Mouse (Mus musculus): ENCODE results near the gene Inpp4b. TPM values are rescaled to one million over a fixed set of nuclear protein-coding genes. Genes with fewer than 3 reads are reported as not detected.

Gene Inpp4b
- polyA plus RNA-seq, 1 experiment from 2014 or later, result 5.6 TPM

DNA sequence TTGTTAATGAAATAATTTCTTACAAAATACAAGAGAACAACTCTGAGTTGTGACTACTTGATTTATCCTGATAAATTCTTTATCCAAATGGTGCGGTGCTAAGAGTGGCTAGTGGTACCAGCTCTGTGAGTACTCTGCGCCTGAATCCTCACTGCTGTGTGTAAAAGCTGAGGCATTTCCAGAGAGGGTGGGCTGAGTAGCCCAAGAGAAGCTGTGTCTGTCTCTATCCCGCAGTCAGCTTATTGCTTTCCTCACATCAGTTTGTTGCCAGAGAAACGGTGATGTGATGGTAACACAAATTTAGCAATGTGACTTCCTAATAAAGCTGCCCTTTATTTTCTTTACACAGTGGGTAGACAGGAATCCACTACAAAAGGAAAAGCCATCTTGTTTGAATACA lies 29.5 kb downstream of the Inpp4b start:
- H3K27ac ChIP-seq, result no peak overlapping the region
- no peaks in the 10 kb centered on the region for H3K36me3 ChIP-seq
- H3K4me1 ChIP-seq, result peaks cover 4% of the 10 kb centered on the region; the same call in 1 of the 2 replicates
- H3K9ac ChIP-seq, result no peak overlapping the region
- 45% methylated on average over 4 of the region's 4 CpGs for WGBS
- no peak overlapping the region for H3K4me2 ChIP-seq (replicated peaks)
- peak; percentile 61; the same call in 1 of the 2 replicates for ATAC-seq (ENCODE audit: low FRiP score, low read depth)
- no peaks in the 10 kb centered on the region for H3K9me3 ChIP-seq
- no peaks in the 10 kb centered on the region for H3K27me3 ChIP-seq (replicated peaks)
- no peak overlapping the region for H3K4me3 ChIP-seq

DNA sequence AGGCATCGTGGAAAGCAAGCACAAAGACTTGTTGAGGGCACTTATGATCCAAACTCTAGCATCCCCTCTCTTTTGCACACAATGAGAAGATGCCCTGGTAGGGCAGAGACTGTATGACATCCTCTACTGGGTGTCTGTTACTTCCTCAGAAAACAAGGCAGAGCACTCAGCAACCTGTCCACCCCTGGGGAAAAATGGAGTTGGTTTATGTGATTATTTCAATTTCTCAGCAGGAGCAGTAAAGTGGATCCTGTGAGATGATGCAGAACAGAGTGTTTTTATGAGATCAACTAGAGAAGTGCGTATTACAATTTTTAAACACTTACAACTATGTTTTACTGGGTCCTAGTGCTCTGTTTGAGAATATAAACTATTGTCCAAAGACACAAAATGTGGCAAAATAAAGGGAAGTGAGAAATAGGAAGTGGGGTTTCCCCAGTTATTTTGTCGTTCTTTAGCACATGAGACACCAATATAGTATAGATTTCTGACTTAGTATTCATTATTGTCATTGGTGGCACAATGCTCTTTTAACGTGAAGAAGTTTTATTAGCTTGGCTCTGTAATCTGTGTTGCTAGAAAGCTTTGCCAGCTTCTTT lies 32.6 kb downstream of the Inpp4b start:
- 81% methylated on average over 4 of the region's 4 CpGs for WGBS
- Histone ChIP-seq H3K27ac (no peak overlapping the region), H3K9me3 (no peaks in the 10 kb centered on the region), H3K4me2 (replicated peaks) (no peak overlapping the region), H3K4me1 (peaks cover 4% of the 10 kb centered on the region; the same call in 1 of the 2 replicates), H3K36me3 (no peaks in the 10 kb centered on the region), H3K27me3 (replicated peaks) (no peaks in the 10 kb centered on the region), H3K4me3 (no peak overlapping the region), H3K9ac (no peak overlapping the region)
- no peak for ATAC-seq (ENCODE audit: low FRiP score, low read depth)

DNA sequence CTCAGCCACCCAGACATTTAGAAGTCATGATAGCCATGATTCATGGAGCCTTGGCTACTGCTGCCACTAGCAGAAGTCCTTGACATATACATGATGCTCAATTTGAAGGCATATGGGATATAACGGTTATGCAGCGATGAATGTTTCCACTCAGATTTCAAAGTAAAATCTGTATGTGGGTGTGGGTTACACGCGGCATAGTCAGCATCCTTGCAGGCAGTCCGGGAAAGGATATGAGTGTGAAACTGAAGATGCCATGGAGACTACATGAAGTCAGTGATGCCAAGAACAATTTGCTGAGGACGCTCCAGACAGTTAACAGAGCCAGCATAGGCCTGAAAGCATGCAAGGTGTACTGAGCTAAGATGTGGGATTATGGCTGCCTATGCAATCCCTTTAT lies 46.6 kb downstream of the Inpp4b start:
- Histone ChIP-seq H3K9ac (no peak overlapping the region), H3K4me1 (no peaks in the 10 kb centered on the region), H3K4me2 (replicated peaks) (no peak overlapping the region), H3K9me3 (no peaks in the 10 kb centered on the region), H3K4me3 (no peak overlapping the region), H3K27ac (no peak overlapping the region), H3K36me3 (no peaks in the 10 kb centered on the region), H3K27me3 (replicated peaks) (no peaks in the 10 kb centered on the region)
- 92% methylated on average over 6 of the region's 6 CpGs for WGBS
- no peak for ATAC-seq (ENCODE audit: low FRiP score, low read depth)

DNA sequence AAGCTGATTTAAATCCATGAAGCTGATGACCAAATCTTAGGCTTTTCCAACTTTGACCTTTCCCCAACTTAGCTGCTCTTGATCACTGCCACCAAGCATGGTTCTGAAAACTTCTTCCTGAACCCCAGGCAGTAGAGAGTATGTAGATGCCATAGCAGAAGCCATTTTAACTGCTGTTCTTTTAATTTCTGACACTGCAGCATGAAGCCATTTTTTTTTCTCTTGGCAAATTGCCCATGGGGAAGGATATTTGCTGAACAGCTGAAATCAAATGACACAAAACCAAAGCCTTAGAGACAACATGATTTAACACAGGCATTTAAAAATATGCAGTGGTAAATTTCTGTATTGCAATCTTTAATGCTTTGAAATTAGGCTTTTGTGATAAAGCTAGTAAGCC lies 56.7 kb downstream of the Inpp4b start:
- H3K4me3 ChIP-seq, result no peak overlapping the region
- no peak overlapping the region for H3K27ac ChIP-seq
- no peaks in the 10 kb centered on the region for H3K27me3 ChIP-seq (replicated peaks)
- H3K36me3 ChIP-seq, result no peaks in the 10 kb centered on the region
- H3K4me1 ChIP-seq, result no peaks in the 10 kb centered on the region
- no peak overlapping the region for H3K9ac ChIP-seq
- ATAC-seq (ENCODE audit: low FRiP score, low read depth), result no peak
- no peak overlapping the region for H3K4me2 ChIP-seq (replicated peaks)
- no peaks in the 10 kb centered on the region for H3K9me3 ChIP-seq

DNA sequence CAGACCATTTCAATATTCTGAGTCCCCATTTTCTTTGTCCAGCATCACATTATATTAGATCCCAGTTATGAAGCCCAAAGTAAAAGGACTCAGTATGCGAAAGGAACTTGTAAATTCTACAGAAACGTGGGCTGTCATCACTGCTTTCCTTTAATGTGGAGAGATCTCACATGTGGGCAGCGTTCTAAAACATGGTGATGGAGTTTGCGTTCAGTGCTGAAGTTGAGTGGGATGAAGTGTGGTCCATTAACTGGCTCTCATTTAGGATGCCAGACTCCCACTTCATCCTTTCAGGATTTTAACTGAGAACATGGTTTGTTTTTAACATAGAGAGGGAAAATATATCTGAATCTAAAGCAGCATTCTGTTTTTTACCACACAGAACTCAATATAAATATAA lies 57.1 kb downstream of the Inpp4b start:
- ATAC-seq (ENCODE audit: low FRiP score, low read depth), result no peak
- Histone ChIP-seq H3K27ac (no peak overlapping the region), H3K9ac (no peak overlapping the region), H3K9me3 (no peaks in the 10 kb centered on the region), H3K4me2 (replicated peaks) (no peak overlapping the region), H3K4me3 (no peak overlapping the region), H3K36me3 (no peaks in the 10 kb centered on the region), H3K27me3 (replicated peaks) (no peaks in the 10 kb centered on the region), H3K4me1 (no peaks in the 10 kb centered on the region)
- 82% methylated on average over 4 of the region's 4 CpGs for WGBS

DNA sequence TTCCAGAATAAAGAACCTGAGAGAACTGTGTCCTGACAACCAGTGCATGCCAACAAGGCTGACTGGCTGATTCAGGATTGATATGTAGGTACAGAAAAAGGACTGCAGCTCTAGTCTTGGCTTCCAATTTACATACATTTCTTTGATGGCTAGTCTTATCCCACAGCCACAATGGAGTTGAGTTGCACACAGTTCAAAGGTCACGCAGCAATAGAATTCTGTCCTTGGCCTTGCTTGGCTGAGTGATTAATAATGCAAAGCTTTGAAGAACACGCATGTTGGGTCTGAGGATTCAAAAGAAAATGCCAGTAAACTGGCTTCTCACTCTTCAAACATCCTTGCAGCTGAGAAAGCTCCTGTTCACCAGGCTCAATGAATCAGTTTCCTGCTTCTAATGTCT lies 70.4 kb downstream of the Inpp4b start:
- H3K4me1 ChIP-seq, result no peaks in the 10 kb centered on the region

DNA sequence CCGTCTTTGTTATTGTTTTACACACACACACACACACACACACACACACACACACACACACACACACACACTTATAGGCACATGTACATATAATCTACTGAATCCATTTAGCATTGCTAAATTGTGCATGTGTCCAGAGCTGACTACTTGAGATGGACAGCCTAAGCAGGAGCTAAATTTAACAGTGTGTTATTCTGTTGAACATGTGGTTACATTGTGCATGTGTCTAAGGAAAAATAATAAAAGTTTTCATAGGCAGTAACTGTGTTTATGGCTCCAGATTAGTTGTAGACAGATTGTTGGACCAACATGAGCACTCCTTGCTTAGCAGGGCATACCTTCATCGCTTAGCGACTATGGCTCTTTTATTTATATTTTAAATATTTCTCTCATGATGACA lies 101.6 kb downstream of the Inpp4b start:
- Histone ChIP-seq H3K36me3 (no peaks in the 10 kb centered on the region), H3K9ac (no peak overlapping the region), H3K4me1 (no peaks in the 10 kb centered on the region), H3K4me3 (no peak overlapping the region), H3K4me2 (replicated peaks) (no peak overlapping the region), H3K27ac (no peak overlapping the region), H3K27me3 (replicated peaks) (no peaks in the 10 kb centered on the region), H3K9me3 (no peaks in the 10 kb centered on the region)
- WGBS, result 90% methylated on average over 3 of the region's 3 CpGs
- no peak for ATAC-seq (ENCODE audit: low FRiP score, low read depth)

More for the DNA sequence above, 70.4 kb downstream of the Inpp4b start:
- H3K9me3 ChIP-seq, result no peaks in the 10 kb centered on the region
- WGBS, result 52% methylated on average over 2 of the region's 2 CpGs
- no peak for ATAC-seq (ENCODE audit: low FRiP score, low read depth)
- no peaks in the 10 kb centered on the region for H3K36me3 ChIP-seq
- no peak overlapping the region for H3K27ac ChIP-seq
- no peaks in the 10 kb centered on the region for H3K27me3 ChIP-seq (replicated peaks)
- no peak overlapping the region for H3K9ac ChIP-seq
- no peak overlapping the region for H3K4me3 ChIP-seq
- H3K4me2 ChIP-seq (replicated peaks), result no peak overlapping the region

DNA sequence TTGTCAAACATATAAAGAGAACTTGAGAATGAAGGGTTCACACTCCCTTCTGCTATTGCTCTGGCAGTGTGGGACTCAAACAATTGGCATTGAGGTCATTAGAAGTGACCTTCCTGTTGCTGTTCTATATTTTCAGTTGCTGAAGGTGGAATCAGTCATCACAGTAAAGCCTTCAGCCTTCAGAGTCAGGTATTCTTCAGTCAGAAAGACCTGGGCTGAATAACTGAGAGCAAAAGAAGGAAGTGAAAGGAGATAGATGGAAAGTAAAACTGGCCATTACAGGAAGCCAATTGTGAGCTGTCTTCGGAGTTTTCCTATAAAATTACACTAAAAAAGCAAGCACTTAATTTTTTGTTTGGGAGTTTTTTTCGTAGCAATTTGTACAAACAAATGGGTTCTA lies 107.4 kb downstream of the Inpp4b start:
- no peak overlapping the region for H3K4me2 ChIP-seq (replicated peaks)
- no peaks in the 10 kb centered on the region for H3K4me1 ChIP-seq
- H3K4me3 ChIP-seq, result no peak overlapping the region
- ATAC-seq (ENCODE audit: low FRiP score, low read depth), result no peak
- no peak overlapping the region for H3K9ac ChIP-seq
- H3K9me3 ChIP-seq, result no peaks in the 10 kb centered on the region
- H3K27ac ChIP-seq, result no peak overlapping the region
- no peaks in the 10 kb centered on the region for H3K27me3 ChIP-seq (replicated peaks)
- 79% methylated on average over 2 of the region's 2 CpGs for WGBS
- H3K36me3 ChIP-seq, result no peaks in the 10 kb centered on the region

DNA sequence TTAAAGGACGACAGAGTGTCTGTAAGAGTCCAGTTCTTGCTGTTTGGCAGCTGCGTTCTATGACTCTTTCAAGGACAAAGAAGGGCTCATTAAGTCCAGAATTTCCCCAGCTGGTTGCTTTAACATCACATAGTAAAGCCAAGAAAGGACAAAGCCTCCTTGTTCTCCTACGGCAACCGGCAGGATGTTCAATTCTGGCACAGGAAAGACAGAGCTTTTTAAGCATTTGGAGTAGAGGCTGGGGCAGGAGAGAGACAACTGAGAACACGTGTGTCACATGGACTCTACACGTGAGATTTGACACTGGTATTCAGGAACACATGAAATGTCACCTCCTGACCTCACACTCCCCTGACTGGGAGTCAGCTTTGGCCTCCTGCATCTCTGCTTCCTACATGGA lies 109.7 kb downstream of the Inpp4b start:
- Histone ChIP-seq H3K27ac (no peak overlapping the region), H3K4me3 (no peak overlapping the region), H3K9me3 (no peaks in the 10 kb centered on the region), H3K4me1 (no peaks in the 10 kb centered on the region), H3K27me3 (replicated peaks) (no peaks in the 10 kb centered on the region), H3K36me3 (no peaks in the 10 kb centered on the region), H3K4me2 (replicated peaks) (no peak overlapping the region), H3K9ac (no peak overlapping the region)
- ATAC-seq (ENCODE audit: low FRiP score, low read depth), result peak; percentile 65; the same call in 1 of the 2 replicates
- WGBS, result 12% methylated on average over 6 of the region's 6 CpGs

DNA sequence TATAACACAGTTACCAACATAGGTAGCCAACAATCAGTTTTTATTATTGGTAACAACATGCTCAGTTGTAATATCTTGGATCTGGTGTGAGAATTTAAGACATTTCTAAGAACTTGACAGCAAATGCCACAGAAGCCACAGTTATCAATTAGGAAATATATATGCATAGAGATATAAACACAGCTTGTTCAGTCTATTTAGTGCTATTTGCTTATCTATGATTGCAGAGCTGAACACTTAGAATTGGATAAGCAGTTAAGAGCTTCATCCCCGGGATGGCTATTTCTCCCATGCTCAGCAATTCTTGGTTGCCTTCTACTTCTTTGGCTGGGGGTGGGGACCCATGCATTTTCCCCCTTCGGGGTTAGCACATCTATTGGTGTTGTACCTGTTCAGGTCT lies 112.5 kb downstream of the Inpp4b start:
- Histone ChIP-seq H3K27ac (no peak overlapping the region), H3K4me2 (replicated peaks) (no peak overlapping the region), H3K36me3 (no peaks in the 10 kb centered on the region), H3K9ac (no peak overlapping the region), H3K9me3 (no peaks in the 10 kb centered on the region), H3K4me3 (no peak overlapping the region), H3K4me1 (no peaks in the 10 kb centered on the region), H3K27me3 (replicated peaks) (no peaks in the 10 kb centered on the region)
- WGBS, result 85% methylated on average over 2 of the region's 2 CpGs
- ATAC-seq (ENCODE audit: low FRiP score, low read depth), result no peak

DNA sequence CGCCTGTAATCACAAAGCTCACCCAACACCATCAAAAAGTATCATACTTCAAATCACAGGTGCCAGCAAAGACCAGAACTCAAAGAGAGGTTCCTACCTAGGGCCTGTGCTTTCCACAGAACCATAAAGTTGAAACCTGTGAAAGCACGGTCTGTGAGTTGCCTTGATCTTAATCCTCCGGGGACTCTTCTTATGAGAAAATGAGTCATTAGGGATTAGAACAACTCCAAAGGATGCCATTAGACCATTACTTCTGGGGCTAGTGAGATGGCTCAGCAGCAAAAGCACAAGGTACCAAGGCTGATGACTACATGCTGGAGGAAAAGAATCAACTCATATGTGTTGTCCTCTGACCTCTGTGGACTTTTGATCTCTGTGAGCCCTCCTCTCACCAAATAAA lies 121.4 kb downstream of the Inpp4b start:
- no peaks in the 10 kb centered on the region for H3K27me3 ChIP-seq (replicated peaks)
- no peak for ATAC-seq (ENCODE audit: low FRiP score, low read depth)
- 83% methylated on average over 3 of the region's 3 CpGs for WGBS
- no peaks in the 10 kb centered on the region for H3K36me3 ChIP-seq
- H3K4me1 ChIP-seq, result no peaks in the 10 kb centered on the region
- no peak overlapping the region for H3K4me2 ChIP-seq (replicated peaks)
- H3K9me3 ChIP-seq, result no peaks in the 10 kb centered on the region
- H3K27ac ChIP-seq, result no peak overlapping the region
- no peak overlapping the region for H3K4me3 ChIP-seq
- H3K9ac ChIP-seq, result no peak overlapping the region

DNA sequence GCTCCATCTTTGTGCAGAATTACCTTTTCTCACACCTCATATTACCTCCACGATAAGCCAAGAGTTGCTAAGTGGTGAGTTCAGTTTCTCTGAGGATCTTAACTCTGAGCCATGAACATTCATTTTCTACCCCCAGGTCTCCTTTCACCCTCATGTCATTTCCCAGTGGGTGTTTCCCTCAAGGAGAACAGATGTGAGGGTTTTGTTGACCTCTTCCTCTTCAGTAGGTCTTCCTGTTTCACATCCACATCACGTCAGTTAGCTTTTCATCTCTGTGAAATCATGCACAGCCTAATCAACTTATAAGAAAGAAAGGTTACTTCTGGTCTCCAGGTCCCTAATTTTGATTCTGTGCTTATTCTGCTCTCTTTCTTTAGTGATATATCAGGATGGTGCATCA lies 124.4 kb downstream of the Inpp4b start:
- Histone ChIP-seq H3K9ac (no peak overlapping the region), H3K4me1 (no peaks in the 10 kb centered on the region), H3K27me3 (replicated peaks) (no peaks in the 10 kb centered on the region), H3K27ac (no peak overlapping the region), H3K4me3 (no peak overlapping the region), H3K9me3 (no peaks in the 10 kb centered on the region), H3K4me2 (replicated peaks) (no peak overlapping the region), H3K36me3 (no peaks in the 10 kb centered on the region)
- no peak for ATAC-seq (ENCODE audit: low FRiP score, low read depth)
- 76% methylated on average over 2 of the region's 2 CpGs for WGBS

DNA sequence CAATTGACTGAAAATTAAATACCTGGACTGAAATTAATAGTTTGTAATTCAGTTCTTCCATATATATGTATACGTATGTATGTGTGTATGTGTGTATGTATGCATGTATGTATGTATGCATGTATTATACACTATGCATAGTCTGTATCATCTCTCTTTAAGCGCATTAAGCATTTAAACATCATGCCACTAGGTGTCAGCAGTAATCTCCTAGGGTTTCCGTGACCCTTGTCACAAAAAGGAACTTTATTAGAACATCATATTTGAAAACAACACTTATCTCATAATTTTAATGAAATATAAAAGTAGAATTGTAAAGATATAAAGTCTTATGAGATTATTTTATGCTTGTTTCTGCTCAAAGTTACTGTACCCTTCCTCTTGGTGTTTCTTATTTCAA lies 136.3 kb downstream of the Inpp4b start:
- no peak overlapping the region for H3K9ac ChIP-seq
- H3K4me3 ChIP-seq, result no peak overlapping the region
- H3K36me3 ChIP-seq, result no peaks in the 10 kb centered on the region
- no peaks in the 10 kb centered on the region for H3K4me1 ChIP-seq
- 49% methylated on average over 3 of the region's 3 CpGs for WGBS
- H3K9me3 ChIP-seq, result no peaks in the 10 kb centered on the region
- no peak for ATAC-seq (ENCODE audit: low FRiP score, low read depth)
- no peaks in the 10 kb centered on the region for H3K27me3 ChIP-seq (replicated peaks)
- no peak overlapping the region for H3K4me2 ChIP-seq (replicated peaks)
- H3K27ac ChIP-seq, result no peak overlapping the region
